Mouse (Mus musculus) cerebellum, adult 8-10 months (tissue): ENCODE data around the gene Kirrel3.

Source experiments
- DNase-seq: peaks from one replicate; pipeline ENCODE4 v3.0.0; 2022

Kirrel3 gene

DNA sequence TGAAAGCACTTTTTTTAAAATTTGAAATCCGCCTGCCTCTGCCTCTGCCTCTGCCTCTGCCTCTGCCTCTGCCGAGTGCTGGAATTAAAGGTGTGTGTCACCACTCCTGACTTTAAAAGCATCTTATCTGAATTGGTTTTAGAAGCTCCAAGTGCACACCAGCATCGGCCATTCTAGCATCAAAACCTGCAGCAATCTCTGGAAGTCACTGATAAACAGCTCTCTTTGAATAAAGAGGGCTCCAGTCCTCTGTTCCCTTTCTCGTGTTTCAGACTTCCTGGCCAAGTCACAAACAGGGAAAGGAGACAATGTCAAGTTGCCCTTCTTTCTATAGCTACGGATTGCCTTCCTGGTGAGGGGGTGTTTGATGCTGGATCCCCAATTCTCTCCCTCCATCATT, 554.2 kb downstream of the Kirrel3 start:
- DNase-seq, result no peak

DNA sequence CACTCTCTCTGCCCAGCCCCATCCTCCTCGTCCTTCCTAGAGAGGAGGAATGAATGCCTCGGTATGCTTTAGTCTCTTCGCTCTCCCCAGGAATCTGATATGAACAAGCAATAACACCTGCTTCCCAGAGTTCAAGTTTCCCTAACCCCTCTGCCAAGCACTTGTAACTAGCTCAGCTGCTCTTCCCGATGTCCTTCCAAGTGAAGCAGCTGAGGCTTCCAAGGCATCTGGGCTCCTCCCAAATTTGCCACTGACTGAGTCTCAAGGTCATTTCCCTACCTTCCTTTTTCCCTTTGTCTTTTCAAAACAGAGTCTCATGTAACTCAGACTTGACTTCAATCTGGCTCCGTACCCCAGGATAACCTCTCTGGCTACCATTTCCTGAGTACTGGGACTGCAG, 555.8 kb downstream of the Kirrel3 start:
- DNase-seq, result no peak

DNA sequence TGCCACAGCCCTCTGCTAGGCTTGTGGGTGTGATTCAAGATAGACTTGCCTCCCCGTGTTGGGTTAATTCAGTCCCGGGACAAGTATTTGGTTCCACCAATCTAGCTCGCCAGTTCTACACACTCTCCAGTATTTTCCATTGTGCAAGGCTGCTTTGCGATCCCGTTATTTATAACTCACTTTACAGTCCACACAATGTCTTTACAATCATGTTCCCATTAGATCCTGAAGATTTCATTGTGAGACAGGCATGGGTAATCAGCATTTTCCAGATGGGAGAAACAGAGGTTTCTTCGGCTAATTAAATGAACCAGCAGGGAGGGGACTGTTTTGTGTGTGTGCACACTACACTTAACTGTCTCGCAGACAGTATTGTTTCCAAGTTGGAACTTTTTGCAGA, 557.9 kb downstream of the Kirrel3 start:
- no peak for DNase-seq

DNA sequence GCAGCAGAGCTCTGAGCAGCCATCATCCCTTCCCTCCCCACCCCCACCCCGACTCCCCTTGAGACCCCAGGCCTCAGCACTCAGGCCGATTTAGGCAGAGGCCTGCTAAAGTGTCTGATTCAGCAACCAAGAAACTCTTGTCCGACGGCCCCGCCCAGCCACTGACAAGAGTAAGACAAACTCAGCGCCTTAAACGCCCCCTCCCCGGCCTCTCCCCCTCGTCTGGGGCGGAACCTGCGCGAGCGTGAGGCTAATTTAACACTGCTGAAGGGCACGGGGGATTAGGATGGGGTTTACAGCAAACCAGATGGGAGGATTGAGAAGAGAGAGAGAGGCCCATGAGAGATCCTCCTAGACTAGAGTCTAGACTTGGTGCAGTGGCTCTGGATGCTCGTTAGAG, 558.8 kb downstream of the Kirrel3 start:
- no peak for DNase-seq

DNA sequence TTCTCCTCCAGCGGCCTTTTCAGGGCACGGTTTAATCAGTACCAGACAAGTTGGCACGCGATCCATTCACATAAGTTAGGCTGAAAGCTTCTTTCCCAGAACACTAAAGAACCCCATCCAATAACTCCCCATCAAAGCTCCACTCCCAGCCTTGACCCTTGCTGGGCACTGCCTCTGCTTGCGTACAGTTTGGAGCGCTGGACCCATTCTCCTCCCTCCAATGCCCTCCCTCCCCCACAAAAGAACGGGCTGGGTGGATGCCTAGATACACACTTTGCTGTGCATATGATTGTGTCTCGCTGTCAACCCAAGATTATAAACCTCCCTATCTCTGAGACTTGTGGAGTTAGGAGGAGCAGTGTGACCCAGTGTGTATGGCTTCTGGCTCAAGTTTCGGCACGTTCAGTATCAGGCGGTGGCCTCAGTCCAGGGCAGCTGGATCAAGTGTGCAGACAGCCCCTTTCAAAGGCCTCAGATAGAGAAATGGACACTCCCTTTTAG, 559.4 kb downstream of the Kirrel3 start:
- no peak for DNase-seq

DNA sequence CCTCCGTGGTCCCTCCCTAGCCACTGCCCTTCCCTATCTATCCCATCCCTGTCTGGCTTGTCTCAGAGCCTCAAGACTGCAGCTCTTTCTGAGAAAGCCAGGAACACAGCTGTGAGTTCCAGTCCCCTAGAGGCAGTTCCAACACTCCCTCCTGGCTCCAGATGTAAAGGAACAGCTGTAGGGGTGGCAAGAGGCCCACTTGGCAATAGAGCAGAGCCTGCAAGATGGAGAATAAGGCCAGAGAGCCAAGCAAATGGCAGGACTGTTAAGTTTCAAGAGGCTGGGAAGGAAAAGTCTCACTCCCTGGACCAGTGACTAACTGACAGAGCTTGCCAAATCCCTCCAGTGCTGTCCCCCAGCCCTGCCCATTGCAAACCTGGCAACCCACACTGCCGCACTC, 560.1 kb downstream of the Kirrel3 start:
- DNase-seq, result no peak

DNA sequence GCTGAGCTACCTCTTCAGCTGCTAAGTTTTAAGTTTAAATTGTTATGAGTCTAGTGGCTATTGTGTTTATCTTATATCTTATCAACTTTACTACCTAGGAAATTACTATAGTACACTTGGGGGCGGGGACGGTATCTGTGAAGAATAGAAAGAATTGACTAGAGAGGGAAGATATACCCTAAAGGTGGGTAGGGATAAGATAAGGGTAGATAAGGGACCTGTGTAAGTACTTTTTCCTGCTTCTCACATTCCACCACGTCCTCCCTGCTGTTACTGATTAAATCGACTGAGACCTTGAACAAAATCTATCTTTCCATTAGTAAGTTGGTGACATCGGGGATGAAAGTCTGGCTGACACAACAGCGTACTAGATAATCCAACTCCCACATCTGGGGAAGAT, 562.8 kb downstream of the Kirrel3 start:
- no peak for DNase-seq

DNA sequence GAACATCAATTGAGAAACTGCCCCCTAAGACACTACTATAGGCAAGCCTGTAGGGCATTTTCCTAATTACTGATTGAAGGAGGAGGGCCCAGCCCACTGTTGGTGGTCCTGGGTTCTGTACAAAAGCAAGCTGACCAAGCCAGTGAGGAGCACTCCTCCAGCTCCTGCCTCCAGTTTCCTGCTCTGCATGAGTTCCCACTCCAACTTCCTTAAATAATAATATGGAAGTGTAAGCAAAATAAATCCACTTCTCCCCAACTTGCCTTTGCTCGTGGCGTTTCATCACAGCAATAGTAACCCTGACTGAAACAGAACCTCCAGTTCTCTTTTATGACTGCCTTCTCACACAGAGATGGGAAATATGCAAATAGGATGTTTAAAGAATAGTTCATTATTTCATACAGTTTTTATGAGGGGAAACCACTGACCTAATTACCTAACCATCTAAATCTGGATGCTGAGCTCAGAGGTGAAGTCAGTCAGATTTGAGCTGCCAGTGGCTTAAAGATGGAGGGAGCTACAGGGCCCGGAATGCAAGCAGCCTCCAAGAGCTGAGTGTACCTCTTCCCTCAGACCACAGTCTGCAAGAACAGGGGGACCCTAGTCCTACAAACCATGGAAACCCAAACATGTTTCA, 564.3 kb downstream of the Kirrel3 start:
- no peak for DNase-seq

DNA sequence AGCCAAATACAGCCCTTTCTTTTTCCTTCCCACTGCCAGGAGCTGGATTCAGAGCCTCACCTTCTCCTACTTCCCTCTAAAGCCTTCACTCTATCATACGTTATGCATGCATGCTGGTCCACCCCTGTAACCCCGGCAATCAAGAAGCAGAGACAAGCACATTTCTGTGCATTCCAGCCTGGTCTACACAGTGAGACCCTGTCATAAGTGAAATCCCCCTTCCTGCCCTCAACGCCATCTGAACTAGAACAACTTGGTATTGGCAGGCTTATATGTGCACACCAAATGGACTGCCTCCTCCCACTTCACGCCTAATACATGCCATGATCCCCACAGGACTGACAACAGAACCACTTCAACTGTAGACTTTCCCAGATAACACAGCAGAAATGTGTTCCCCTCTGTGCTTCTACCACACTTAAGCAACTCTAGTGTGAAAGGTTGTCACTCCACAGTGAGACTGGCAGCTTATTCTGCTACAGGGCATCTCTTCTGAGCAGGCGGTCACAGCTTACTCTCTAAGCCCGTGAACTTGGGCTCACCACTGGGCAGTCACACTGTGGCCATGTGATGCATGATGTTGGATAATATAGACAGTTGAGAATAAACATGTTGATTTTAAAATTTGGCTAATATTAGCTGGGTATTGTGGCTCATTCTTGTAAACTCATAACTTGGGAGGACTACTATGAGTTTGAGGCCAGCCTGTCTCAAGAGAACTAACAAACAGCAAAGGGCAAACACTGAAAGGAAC, 565.2 kb downstream of the Kirrel3 start:
- DNase-seq, result no peak

DNA sequence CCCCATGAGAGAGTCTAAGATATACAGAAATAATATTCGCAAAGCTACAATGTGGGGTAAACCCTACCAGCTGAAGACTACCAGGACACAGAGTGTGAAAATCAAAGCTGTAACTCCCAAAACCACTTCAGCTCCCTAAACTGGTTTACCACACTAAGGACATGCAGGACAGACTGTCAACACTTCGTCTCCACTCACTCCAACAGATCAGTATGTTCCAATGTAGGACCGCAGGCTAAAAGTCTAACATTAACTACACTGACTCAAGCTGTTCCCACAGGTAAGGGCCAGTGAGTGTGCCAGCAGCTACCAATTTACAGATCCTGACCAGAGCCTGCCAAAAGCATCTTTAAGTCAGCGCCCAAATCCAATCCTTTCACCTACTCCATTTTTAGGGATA, 566.0 kb downstream of the Kirrel3 start:
- no peak for DNase-seq

DNA sequence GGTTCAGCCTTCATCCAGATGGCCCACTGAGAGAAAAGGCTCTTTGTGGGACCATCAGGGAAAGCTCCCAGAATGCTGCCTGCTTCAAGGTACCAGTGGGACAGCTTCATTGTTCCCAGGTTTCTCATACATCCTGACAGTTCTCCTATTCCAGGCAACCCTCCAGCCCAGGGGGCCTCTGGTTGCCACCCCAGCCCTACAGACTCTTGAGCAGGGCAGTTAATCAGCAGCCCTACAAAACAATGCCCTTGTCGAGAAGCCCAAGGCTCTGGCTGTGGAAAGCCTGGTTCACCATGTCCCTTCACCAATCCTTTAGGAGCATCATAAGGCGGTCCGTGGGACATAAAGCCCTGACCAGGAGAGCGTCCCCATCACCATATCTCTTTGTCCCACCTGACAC, 567.0 kb downstream of the Kirrel3 start:
- DNase-seq, result no peak

DNA sequence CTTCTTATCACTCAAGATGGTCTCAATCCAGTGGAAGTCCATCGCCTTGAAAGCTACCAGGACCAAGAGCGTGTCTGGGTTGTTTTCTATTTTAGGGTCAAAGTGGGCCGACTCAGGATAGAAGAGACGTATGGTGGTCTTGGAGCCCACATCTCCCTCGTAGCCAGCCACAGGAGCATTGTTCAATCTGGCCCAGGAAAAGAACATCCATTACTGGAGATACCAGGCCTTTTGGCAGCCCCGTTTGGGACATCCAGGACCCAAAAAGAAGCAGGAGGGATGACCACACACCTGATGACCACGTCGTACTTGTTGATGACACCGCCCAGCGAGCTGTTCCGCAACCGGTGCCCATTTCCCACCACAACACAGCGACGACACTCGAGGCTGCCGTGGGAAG, 567.4 kb downstream of the Kirrel3 start:
- DNase-seq, result peak; percentile 0

DNA sequence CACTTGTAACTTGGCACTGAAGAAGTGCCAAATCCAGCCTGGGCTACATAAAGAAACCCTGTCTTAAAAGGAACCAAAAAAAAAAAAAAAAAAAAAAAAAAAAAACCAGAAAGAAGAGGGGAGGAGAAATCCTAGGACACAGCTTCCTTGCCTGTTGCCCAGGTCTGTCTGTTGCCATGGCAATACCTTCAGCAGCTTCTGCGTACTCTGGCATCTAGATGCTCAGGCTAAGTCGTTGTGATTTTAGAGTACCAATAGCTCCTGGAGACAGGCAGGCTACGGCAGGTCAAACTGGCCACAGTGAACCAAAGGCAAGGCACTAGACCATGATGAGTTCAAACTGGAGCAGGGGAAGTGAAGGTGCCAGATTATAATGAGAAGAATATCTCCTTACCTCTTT, 568.0 kb downstream of the Kirrel3 start:
- DNase-seq, result peak; percentile 0

DNA sequence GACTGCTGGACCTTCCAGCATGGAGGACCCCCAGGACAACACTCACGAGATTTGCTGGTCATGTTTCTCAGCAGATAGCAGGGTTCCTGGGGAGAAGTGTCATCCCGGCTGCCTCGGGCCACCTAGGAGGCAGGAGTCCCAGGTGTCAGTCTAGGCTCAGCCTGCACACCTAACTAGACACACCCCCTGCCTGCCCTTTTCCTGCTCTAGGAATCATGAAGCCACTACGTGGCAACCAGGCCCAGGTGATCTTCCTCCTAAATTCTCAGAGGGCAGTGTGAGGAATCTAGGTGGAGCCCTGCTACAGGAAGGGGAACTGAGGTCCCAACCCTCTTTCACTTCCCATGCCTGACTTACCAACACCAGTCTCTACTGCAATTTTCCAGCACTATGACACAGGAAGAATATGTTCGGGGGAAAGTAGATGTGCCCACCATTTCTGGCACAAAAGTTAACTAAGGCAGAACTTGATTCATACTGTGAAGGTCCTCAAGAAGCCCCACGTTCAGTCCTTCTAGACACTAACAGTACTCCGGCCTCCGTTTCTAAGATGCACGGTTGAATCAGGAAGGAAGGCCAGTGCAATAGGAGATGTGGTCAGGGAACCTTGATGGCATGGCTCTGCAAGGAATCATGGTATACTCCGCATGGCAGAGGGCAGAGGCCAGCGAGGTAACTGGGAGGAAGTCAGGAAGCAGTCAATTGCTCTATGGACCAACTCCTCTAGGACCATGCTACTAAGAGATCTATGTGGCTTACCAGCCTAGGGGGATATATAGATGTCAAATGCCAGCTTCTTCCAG, 570.0 kb downstream of the Kirrel3 start:
- DNase-seq, result no peak

DNA sequence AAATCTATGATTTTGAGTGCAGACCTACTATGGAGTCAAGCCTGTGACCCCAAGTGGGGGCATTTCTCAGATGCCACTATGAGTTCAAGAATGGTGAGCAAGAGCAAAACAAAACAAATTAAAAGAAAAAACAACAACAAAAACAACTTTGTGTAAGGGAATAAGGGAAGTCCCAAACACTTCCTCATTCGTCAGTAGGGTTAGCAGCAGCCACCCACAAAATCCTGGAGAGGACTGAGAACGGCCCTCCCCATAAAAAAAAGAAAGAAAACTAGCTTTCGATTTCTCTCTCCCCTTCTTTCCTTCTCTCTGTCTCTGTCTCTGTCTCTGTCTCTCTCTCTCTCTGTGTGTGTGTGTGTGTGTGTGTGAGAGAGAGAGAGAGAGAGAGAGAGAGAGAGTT, 570.9 kb downstream of the Kirrel3 start:
- DNase-seq, result no peak

DNA sequence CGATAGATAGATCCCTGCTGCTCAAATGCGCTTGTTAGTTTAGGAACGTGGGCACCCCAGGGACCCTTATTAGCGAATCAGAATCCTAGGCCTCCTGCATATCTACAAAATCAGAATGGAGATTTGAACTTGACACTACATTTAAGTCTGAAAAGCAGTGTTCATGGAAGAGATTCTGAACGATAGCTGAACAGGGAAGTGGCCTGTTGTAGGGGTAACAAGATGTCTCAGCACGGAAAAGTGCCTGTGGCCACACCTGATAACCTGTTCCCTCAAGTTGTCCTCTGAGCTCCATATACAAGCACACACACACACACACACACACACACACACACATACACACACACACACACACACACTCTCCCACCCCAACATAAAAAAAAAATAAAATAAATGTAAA, 571.9 kb downstream of the Kirrel3 start:
- no peak for DNase-seq

DNA sequence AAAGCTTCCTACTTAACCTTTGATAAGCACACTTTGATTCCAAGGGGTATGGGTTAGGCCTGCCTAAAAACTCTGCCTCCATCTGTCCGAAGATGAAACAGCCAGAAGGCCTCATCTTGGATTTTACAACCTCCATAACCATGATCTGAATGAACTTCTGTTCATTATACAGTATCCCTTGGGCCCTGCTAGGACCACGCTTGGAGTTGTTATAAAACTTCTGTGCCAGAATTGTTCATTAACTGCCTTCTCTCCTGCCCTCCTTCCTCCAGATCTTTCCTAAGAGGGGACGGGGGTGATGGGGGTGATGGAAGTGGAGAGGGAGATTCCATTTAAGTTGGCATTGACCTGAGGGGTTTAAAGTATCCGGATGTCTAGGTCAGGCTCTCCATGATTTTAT, 572.5 kb downstream of the Kirrel3 start:
- no peak for DNase-seq

DNA sequence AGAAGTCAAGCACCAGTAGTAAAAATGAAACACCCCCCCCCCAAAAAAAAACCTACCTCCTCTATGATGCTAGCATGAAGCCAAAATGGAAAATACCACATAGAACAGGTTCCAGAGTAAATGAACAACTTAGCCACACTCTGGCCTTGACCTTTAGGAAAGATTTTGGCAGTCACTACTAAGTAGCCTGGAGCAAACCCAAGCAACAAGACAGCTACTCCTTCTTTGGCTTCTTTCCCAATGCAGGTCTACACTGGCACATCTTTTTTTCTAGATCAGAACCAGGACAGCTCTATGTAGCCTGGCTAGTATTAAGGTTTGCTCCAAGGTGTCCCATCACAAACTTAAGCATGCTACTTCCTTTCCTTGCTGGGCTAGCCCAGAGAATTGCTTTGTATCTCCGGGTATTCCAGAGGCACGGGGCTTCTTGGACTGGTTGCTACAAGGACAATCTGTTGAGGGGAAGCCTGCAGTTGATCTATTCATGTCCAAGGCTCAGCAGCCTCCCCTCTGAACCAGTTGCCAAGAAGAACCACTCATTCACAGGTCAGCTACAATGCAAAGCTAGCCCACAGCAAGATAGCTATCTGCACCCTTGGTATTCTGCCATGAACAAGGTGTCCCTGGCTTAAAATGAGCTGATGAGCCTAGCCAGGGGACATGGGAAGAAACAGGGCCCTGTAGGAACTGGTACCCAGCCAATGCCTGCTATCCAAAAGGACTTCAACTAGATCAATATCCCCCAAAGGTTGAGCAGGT, 573.1 kb downstream of the Kirrel3 start:
- DNase-seq, result no peak

DNA sequence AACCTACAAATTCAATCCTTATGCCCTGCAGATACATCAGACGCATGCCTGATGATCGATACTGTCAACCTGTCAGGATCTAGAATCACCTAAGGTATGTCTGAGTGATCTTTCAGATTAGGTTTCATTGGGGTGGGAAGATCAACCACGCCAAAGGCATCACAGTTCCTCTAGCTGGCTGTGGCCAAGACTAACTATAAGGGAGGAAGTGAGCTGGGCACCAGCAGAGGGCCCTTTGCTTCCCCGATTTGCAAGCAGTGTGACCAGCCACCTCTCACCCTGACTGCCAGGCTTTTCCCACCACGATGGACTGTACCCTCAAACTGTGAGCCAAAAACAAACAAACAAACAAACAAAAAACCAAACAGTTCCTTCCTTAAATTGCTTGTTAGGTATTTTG, 574.2 kb downstream of the Kirrel3 start:
- DNase-seq, result no peak

DNA sequence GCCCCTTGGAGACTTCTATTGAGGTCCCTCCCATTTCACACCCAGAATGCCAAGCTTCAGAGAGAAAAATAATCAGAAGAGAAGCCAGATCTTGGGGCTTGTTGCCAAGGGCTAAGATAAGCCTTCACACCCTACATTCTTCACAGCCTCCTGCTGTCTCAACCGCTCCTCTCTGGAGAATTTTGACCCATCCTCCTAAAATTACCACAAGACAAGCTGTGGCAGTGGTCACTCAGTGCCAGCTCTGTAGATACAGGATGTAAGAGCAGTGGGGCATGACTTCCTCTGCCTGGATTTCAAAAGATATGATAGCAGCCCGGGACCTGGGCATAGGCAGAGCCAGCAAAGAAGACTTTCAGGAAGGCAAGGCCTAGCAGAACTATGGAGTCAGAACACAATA, 575.8 kb downstream of the Kirrel3 start:
- DNase-seq, result no peak
